Mouse (Mus musculus) lung, postnatal 0 days (tissue): Measurements from ENCODE around the gene Kctd19.

ENCODE experiments used
- CTCF ChIP-seq: IDR thresholded peaks from 2 replicates; pipeline ENCODE4 v1.5.1; 2016; ENCODE audit warnings: antibody characterized with exemption, mild to moderate bottlenecking
- EP300 ChIP-seq: IDR thresholded peaks from 2 replicates; pipeline ENCODE4 v1.6.1; 2016; ENCODE audit warnings: antibody characterized with exemption, mild to moderate bottlenecking, control low read depth

GRCm38 (mm10) chr8:105353583-105354135 is 59.6 kb downstream of the Kctd19 start:
- no peak for TF ChIP-seq CTCF
- no peak for TF ChIP-seq EP300
